Mouse (Mus musculus): ENCODE data around the gene Tgfb2.

Tgfb2 gene

GRCm38 (mm10) chr1:186582113-186582512 is 123.7 kb downstream of the Tgfb2 start:
- no peak for ATAC-seq (ENCODE audit: low TSS enrichment)

- no peak for ATAC-seq (ENCODE audit: low TSS enrichment)
Measured at GRCm38 (mm10) chr1:186581666-186582065, 124.1 kb downstream of the Tgfb2 start.

GRCm38 (mm10) chr1:186581114-186581513 is 124.7 kb downstream of the Tgfb2 start:
- ATAC-seq (ENCODE audit: low TSS enrichment), result no peak

- ATAC-seq (ENCODE audit: low TSS enrichment), result no peak
Measured at GRCm38 (mm10) chr1:186577302-186577701, 128.5 kb downstream of the Tgfb2 start.

- no peak for ATAC-seq (ENCODE audit: low TSS enrichment)
Measured at GRCm38 (mm10) chr1:186575629-186576028, 130.2 kb downstream of the Tgfb2 start.

- no peak for ATAC-seq (ENCODE audit: low TSS enrichment)
Measured at GRCm38 (mm10) chr1:186575074-186575473, 130.7 kb downstream of the Tgfb2 start.

Measured in frontal cortex, adult (tissue).